Mouse (Mus musculus): Measurements from ENCODE around the gene Prune1.

DNA sequence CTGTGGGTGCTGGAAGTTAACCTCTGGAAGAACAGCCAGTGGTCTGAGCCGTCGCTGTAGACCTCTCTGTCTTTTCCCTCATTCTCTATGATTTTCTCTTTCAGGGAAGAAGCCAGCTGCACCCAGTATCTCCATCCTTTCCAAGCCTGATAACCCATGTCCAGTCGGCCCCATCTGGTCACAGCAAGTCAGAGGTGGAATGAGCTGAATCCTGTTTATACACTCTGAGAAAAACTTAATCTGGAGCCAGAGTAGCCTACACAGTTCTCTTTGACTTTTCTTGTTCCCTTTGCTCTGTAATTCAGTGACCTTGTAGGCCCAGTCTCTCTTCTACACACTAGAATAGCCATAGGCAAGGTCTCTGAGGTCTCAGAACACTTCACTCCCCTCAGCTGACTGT is 5.7 kb upstream of the Prune1 start:
- no peak for TF ChIP-seq CTCF (IDR thresholded peaks at IDR 0.05)
- TF ChIP-seq EP300 (IDR thresholded peaks at IDR 0.05), result no peak

Measured in lung, postnatal 0 days (tissue).